Mouse (Mus musculus): ENCODE results near the gene Mrpl23. TPM values are rescaled to one million over a fixed set of nuclear protein-coding genes. Genes with fewer than 3 reads are reported as not detected.

Mrpl23 gene
- polyA plus RNA-seq, 1 experiment from 2014 or later = 12.0 TPM

- Histone ChIP-seq H3K4me3 (no peak overlapping the region), H3K4me2 (no peak overlapping the region), H3K4me1 (replicated peaks) (peaks cover 23% of the 10 kb centered on the region), H3K36me3 (0 out of 2 replicates have a peak, but pooled peaks cover 10% of the 10 kb centered on the region), H3K27ac (ENCODE audit: poor library complexity, severe bottlenecking) (peak overlapping the region; percentile 53), H3K9ac (0 out of 2 replicates have a peak overlapping the region, but pooled peaks have one; percentile 0), H3K27me3 (replicated peaks) (no peaks in the 10 kb centered on the region), H3K9me3 (replicated peaks) (no peaks in the 10 kb centered on the region)
- WGBS = 24% methylated on average over 5 of the region's 5 CpGs
- peak; percentile 24; the same call in 1 of the 2 replicates for ATAC-seq (ENCODE audit: insufficient number of reproducible peaks, low FRiP score)
These were observed 33.3 kb upstream of the Mrpl23 start for GRCm38 (mm10) chr7:142499010-142499721.

GRCm38 (mm10) chr7:142500032-142500431 lies 32.5 kb upstream of the Mrpl23 start:
- H3K4me2 ChIP-seq = no peak overlapping the region
- 0 out of 2 replicates have a peak, but pooled peaks cover 6% of the 10 kb centered on the region for H3K36me3 ChIP-seq
- no peaks in the 10 kb centered on the region for H3K27me3 ChIP-seq (replicated peaks)
- ATAC-seq (ENCODE audit: insufficient number of reproducible peaks, low FRiP score) = no peak
- WGBS = 68% methylated on average over 1 of the region's 1 CpGs
- H3K4me1 ChIP-seq (replicated peaks) = peaks cover 24% of the 10 kb centered on the region
- H3K27ac ChIP-seq (ENCODE audit: poor library complexity, severe bottlenecking) = peak overlapping the region; percentile 53
- no peaks in the 10 kb centered on the region for H3K9me3 ChIP-seq (replicated peaks)
- no peak overlapping the region; the same call in 1 of the 2 replicates for H3K9ac ChIP-seq
- no peak overlapping the region for H3K4me3 ChIP-seq

GRCm38 (mm10) chr7:142503206-142503605 lies 29.3 kb upstream of the Mrpl23 start:
- Histone ChIP-seq H3K4me2 (no peak overlapping the region), H3K9ac (no peak overlapping the region), H3K27me3 (replicated peaks) (no peaks in the 10 kb centered on the region), H3K4me3 (no peak overlapping the region), H3K36me3 (no peaks in the 10 kb centered on the region), H3K4me1 (replicated peaks) (peaks cover 52% of the 10 kb centered on the region), H3K9me3 (replicated peaks) (no peaks in the 10 kb centered on the region), H3K27ac (ENCODE audit: poor library complexity, severe bottlenecking) (no peak overlapping the region)
- ATAC-seq (ENCODE audit: insufficient number of reproducible peaks, low FRiP score) = no peak
- WGBS = 80% methylated on average over 4 of the region's 4 CpGs

GRCm38 (mm10) chr7:142505942-142506341 lies 26.5 kb upstream of the Mrpl23 start:
- 0 out of 2 replicates have a peak, but pooled peaks have one; percentile 22 for ATAC-seq (ENCODE audit: insufficient number of reproducible peaks, low FRiP score)
- no peak overlapping the region for H3K9ac ChIP-seq
- H3K36me3 ChIP-seq = no peaks in the 10 kb centered on the region
- H3K9me3 ChIP-seq (replicated peaks) = no peaks in the 10 kb centered on the region
- H3K4me2 ChIP-seq = no peak overlapping the region
- no peaks in the 10 kb centered on the region for H3K27me3 ChIP-seq (replicated peaks)
- 31% methylated on average over 2 of the region's 2 CpGs for WGBS
- H3K4me3 ChIP-seq = no peak overlapping the region
- H3K27ac ChIP-seq (ENCODE audit: poor library complexity, severe bottlenecking) = 0 out of 2 replicates have a peak overlapping the region, but pooled peaks have one; percentile 2
- H3K4me1 ChIP-seq (replicated peaks) = peaks cover 49% of the 10 kb centered on the region

DNA sequence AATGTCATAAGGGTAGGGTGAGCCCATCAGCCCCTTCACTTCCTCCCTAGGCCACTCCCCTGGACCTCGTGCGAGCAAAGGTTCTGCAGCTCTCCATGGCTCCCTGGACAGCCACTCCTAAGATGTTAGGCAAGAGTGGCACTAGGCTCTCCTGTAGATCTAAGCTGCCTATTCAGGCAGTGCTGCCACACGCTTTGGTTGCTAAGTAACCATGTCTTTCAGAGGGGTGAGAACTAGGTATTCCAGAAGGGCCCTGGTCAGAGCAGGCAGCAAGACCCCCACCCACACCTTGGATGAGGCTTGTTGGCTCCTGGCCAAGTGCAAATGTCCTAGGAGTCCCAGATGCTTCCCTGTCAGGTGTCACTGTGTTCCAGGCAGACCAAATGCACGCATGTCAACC lies 26.0 kb upstream of the Mrpl23 start:
- H3K9me3 ChIP-seq (replicated peaks) = no peaks in the 10 kb centered on the region
- H3K27ac ChIP-seq (ENCODE audit: poor library complexity, severe bottlenecking) = no peak overlapping the region
- ATAC-seq (ENCODE audit: insufficient number of reproducible peaks, low FRiP score) = no peak
- 46% methylated on average over 4 of the region's 4 CpGs for WGBS
- no peak overlapping the region for H3K9ac ChIP-seq
- H3K27me3 ChIP-seq (replicated peaks) = no peaks in the 10 kb centered on the region
- no peaks in the 10 kb centered on the region for H3K36me3 ChIP-seq
- H3K4me3 ChIP-seq = no peak overlapping the region
- peaks cover 49% of the 10 kb centered on the region for H3K4me1 ChIP-seq (replicated peaks)
- H3K4me2 ChIP-seq = no peak overlapping the region

DNA sequence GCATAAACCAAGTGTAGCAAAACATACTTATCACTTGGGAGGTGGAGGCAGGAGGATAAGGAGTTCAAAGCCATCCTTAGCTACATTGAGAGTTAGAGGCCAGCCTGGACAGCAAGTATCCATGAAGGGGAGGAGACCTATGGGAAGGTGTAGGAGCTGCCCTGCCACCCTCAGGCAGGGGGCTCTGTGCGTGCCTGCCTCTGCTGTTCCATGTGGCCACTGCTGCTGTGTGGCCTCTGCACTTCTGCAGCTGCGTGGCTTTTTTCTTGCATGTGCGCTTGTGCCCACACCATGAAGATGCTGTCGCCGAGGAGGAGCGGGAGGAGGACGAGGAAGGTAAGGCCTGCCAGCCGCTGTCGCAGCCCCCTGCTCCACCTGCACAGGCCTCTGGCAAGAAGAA lies 25.0 kb upstream of the Mrpl23 start:
- ATAC-seq (ENCODE audit: insufficient number of reproducible peaks, low FRiP score) = no peak
- Histone ChIP-seq H3K27ac (ENCODE audit: poor library complexity, severe bottlenecking) (no peak overlapping the region), H3K9ac (no peak overlapping the region), H3K4me2 (no peak overlapping the region), H3K4me1 (replicated peaks) (peaks cover 49% of the 10 kb centered on the region), H3K36me3 (no peaks in the 10 kb centered on the region), H3K9me3 (replicated peaks) (no peaks in the 10 kb centered on the region), H3K27me3 (replicated peaks) (no peaks in the 10 kb centered on the region), H3K4me3 (no peak overlapping the region)
- WGBS = 91% methylated on average over 9 of the region's 9 CpGs

DNA sequence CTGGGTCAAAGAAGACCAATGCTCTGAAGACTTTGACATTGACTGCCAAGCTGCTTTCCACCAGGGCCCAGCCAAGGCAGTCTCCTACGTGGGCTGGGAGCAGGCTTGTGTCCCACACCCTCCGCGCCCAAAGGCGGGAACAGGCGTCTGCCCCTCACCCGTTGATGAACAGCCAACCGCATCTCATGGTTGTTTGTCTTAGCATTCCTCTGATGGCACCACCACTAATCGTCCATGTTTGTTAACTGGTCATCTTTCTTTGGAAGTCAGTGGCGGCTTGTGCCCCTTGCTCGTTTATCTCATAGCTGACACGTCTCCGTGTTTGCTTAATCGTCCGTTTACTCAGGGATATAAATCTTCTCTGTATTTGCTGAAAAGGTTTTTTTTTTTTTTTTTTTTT lies 23.0 kb upstream of the Mrpl23 start:
- Histone ChIP-seq H3K9ac (no peak overlapping the region), H3K4me1 (replicated peaks) (peaks cover 49% of the 10 kb centered on the region), H3K4me3 (no peak overlapping the region), H3K4me2 (no peak overlapping the region), H3K27ac (ENCODE audit: poor library complexity, severe bottlenecking) (peak overlapping the region; percentile 43; the same call in 1 of the 2 replicates), H3K9me3 (replicated peaks) (no peaks in the 10 kb centered on the region), H3K27me3 (replicated peaks) (no peaks in the 10 kb centered on the region), H3K36me3 (no peaks in the 10 kb centered on the region)
- 48% methylated on average over 14 of the region's 14 CpGs for WGBS
- no peak for ATAC-seq (ENCODE audit: insufficient number of reproducible peaks, low FRiP score)

DNA sequence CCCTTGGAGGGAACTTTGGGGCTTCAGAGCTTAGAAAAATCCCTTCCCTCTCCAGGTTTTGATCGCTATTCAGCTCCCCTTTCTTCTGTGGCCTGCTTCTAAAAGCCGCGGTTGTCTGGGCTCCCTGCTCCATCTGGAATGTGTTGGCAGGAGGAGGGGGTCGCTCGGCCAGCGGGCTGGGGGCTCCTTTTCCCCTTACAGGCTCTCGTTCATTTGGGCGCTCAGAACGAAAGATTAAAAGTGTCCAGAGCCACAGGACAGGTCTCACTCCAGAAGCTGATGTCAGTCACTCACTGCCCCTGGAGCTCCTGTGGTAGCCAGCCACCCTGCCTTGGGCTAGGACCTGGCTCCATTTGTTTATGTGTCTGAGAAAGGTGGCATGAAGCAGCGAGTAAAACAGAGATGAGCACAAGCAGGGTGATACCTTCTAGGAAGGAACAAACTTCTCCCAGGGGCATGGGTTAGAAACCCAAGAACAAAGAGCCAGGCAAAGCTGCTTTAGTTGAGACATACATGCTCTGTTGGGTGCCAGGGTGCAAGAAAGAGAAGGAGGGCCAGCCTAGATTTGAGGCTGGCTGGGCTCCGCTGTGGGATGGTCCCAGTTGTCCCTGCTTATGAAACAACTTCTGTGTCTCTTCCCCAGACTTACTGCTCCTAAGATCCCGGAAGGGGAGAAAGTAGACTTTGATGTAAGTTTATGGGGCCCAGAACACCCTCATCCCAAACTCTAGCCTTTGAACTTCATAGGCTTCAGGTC lies 22.3 kb upstream of the Mrpl23 start:
- H3K9ac ChIP-seq = no peak overlapping the region
- 23% methylated on average over 12 of the region's 12 CpGs for WGBS
- H3K27me3 ChIP-seq (replicated peaks) = no peaks in the 10 kb centered on the region
- no peak overlapping the region for H3K4me2 ChIP-seq
- H3K4me1 ChIP-seq (replicated peaks) = peaks cover 46% of the 10 kb centered on the region
- no peaks in the 10 kb centered on the region for H3K36me3 ChIP-seq
- no peak for ATAC-seq (ENCODE audit: insufficient number of reproducible peaks, low FRiP score)
- peak overlapping the region; percentile 49 for H3K27ac ChIP-seq (ENCODE audit: poor library complexity, severe bottlenecking)
- H3K9me3 ChIP-seq (replicated peaks) = no peaks in the 10 kb centered on the region
- H3K4me3 ChIP-seq = no peak overlapping the region

DNA sequence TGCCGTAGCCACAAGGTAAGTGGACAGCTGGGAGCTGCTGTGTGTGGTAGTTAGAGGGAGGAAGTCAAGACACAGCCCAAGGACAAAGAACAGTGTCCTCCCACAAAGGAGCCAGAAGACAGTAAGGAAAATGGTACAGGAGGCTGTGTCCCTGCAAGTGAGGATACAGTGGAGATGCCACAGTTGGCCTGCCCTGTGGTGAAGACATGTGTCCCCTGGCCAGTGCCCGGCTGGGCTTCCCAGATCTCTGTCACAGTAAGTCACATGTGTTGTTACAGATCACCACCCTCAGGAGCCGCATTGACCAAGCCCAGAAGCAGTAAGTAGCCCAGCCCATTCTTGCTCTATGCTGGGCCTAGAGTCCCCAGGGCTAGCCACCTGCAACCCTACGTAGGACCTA lies 18.4 kb upstream of the Mrpl23 start:
- H3K9ac ChIP-seq = no peak overlapping the region
- H3K9me3 ChIP-seq (replicated peaks) = no peaks in the 10 kb centered on the region
- H3K4me2 ChIP-seq = no peak overlapping the region
- H3K36me3 ChIP-seq = no peaks in the 10 kb centered on the region
- no peak overlapping the region for H3K4me3 ChIP-seq
- no peaks in the 10 kb centered on the region for H3K27me3 ChIP-seq (replicated peaks)
- ATAC-seq (ENCODE audit: insufficient number of reproducible peaks, low FRiP score) = peak; percentile 6; the same call in 1 of the 2 replicates
- H3K27ac ChIP-seq (ENCODE audit: poor library complexity, severe bottlenecking) = no peak overlapping the region
- peaks cover 38% of the 10 kb centered on the region for H3K4me1 ChIP-seq (replicated peaks)
- 74% methylated on average over 4 of the region's 4 CpGs for WGBS

- H3K9me3 ChIP-seq (replicated peaks) = no peaks in the 10 kb centered on the region
- WGBS = 40% methylated on average over 21 of the region's 21 CpGs
- peaks cover 36% of the 10 kb centered on the region for H3K4me1 ChIP-seq (replicated peaks)
- H3K27ac ChIP-seq (ENCODE audit: poor library complexity, severe bottlenecking) = peak overlapping the region; percentile 73
- ATAC-seq (ENCODE audit: insufficient number of reproducible peaks, low FRiP score) = peak; percentile 65; the same call in 1 of the 2 replicates
- H3K4me3 ChIP-seq = no peak overlapping the region
- peak overlapping the region; percentile 50 for H3K9ac ChIP-seq
- H3K4me2 ChIP-seq = peak overlapping the region; percentile 19; the same call in 1 of the 2 replicates
- no peaks in the 10 kb centered on the region for H3K36me3 ChIP-seq
- no peaks in the 10 kb centered on the region for H3K27me3 ChIP-seq (replicated peaks)
These were observed 16.1 kb upstream of the Mrpl23 start for GRCm38 (mm10) chr7:142516221-142516978.

GRCm38 (mm10) chr7:142517531-142517930 lies 15.0 kb upstream of the Mrpl23 start:
- Histone ChIP-seq H3K4me1 (replicated peaks) (peaks cover 36% of the 10 kb centered on the region), H3K27ac (ENCODE audit: poor library complexity, severe bottlenecking) (peak overlapping the region; percentile 73), H3K4me2 (no peak overlapping the region), H3K27me3 (replicated peaks) (no peaks in the 10 kb centered on the region), H3K9me3 (replicated peaks) (no peaks in the 10 kb centered on the region), H3K9ac (no peak overlapping the region), H3K36me3 (no peaks in the 10 kb centered on the region), H3K4me3 (no peak overlapping the region)
- ATAC-seq (ENCODE audit: insufficient number of reproducible peaks, low FRiP score) = no peak
- 8% methylated on average over 3 of the region's 3 CpGs for WGBS

All from heart, embryonic 12.5 days (tissue).